Mouse (Mus musculus): Measurements from ENCODE around the gene Ano3.

DNA sequence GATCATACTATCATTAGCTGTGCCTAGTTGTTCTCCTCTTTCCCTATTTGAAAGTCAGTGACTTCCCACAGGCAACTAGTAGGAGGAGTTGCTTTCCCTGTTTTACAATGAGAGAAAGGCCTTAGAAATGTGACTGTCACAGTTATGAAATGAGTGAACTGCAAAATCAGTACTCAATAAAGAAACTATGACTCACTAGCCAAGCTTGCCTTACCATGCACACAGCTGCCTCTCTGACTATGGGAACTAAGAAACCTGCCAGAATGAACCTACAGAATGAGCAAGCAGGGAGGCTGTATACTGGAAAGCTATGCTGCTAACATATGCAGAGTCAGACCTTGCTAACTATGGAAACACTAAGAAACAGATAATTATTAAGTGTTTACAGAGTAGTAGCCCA is 231.7 kb downstream of the Ano3 start:
- TF ChIP-seq CTCF (IDR thresholded peaks at IDR 0.05; ENCODE audit: extremely low read depth, insufficient read length, insufficient replicate concordance, low read depth, low read length), result no peak
- no peak for TF ChIP-seq POLR2A (IDR thresholded peaks at IDR 0.05; ENCODE audit: low read depth, low read length)
